Mouse (Mus musculus) midbrain, embryonic 13.5 days (tissue): ENCODE results near the gene Psg16. TPM values are rescaled to one million over a fixed set of nuclear protein-coding genes. Genes with fewer than 3 reads are reported as not detected.

ENCODE experiments used
- ATAC-seq: fragments of 200-750 bp; cut with Nextera tagmentation; 2 replicates; pipeline ENCODE4 v1.8.0; 2017; ENCODE audit warnings: mild to moderate bottlenecking, moderate TSS enrichment, moderate library complexity
- H3K27ac ChIP-seq: fragments of 300-500 bp; sonication (generic); 2 replicates; pipeline ENCODE4 v1.5.1; 2015; ENCODE audit warnings: inconsistent platforms, mild to moderate bottlenecking, moderate library complexity
- H3K27me3 ChIP-seq: fragments of 300-500 bp; sonication (generic); 2 replicates; pipeline ENCODE4 v1.6.1; 2015; ENCODE audit warnings: mild to moderate bottlenecking, inconsistent platforms
- H3K36me3 ChIP-seq: fragments of 300-500 bp; sonication (generic); 2 replicates; pipeline ENCODE4 v1.6.1; 2015; ENCODE audit warnings: mild to moderate bottlenecking, inconsistent platforms
- H3K4me1 ChIP-seq: fragments of 300-500 bp; sonication (generic); replicated peaks from 2 replicates; pipeline ENCODE4 v1.6.1; 2015; ENCODE audit warnings: inconsistent platforms
- H3K4me2 ChIP-seq: fragments of 300-500 bp; sonication (generic); replicated peaks from 2 replicates; pipeline ENCODE4 v1.6.1; 2015; ENCODE audit warnings: moderate library complexity, mild to moderate bottlenecking, inconsistent platforms
- H3K4me3 ChIP-seq: fragments of 300-500 bp; sonication (generic); replicated peaks from 2 replicates; pipeline ENCODE4 v1.5.1; 2015; ENCODE audit warnings: mild to moderate bottlenecking, inconsistent platforms
- H3K9ac ChIP-seq: fragments of 300-500 bp; sonication (generic); replicated peaks from 2 replicates; pipeline ENCODE4 v1.6.1; 2015; ENCODE audit warnings: mild to moderate bottlenecking, inconsistent platforms
- H3K9me3 ChIP-seq: fragments of 300-500 bp; sonication (generic); 2 replicates; pipeline ENCODE4 v1.6.1; 2016; ENCODE audit warnings: mild to moderate bottlenecking, inconsistent platforms
- WGBS: fragments of 180-500 bp; shearing (Covaris S2); methylation state at CpG from one replicate; pipeline ENCODE4 v1.1.7; 2015; 5-methylcytosine and 5-hydroxymethylcytosine counted together
- polyA plus RNA-seq: library from polyadenylated mRNA; unstranded; fragments of >200 nt; fragmentation: Nextera tagmentation; extraction: Ambion mirVana; gene quantifications from 2 replicates; pipeline ENCODE4 v1.2.1, GENCODE M21; 2015

Gene Psg16
- 1.2 and 1.5 TPM in 2 replicates for polyA plus RNA-seq

DNA sequence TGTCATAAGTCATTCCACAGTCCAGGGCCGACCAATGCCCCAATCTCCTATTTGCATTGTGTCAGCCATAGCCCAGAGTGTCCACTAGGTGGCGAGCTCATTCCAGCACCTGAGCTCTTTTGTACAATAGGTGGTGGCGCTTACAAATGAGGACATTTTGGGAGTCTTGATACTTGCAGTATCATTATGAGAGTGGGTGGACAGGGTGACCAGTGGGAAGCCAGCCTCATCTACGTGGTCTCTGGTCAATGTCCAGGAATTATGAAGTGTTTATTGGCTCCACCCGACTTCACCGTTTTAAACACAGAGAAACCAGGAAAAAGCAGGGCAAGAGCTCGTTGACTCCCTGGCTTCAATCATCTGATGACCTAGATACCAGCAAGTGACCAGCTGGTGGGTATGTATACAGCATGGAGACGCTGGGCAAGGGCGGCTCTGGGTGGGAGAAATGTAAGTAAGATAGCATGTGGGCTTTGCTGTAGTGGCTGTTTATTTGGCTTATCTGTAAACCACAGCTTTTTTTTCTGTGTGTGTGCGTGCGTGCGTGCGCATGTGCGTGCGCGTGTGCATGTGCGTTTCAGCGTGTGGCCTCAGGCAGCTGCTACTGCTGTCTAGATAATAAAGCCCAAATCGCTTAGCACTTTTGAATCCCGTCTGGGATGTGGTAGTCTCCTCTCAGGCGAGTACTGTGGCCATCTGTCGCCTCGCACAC lies at the start of gene Psg16:
Psg16 (plus strand) TSS at position 137 of the 712 bp plus-strand sequence.
- no peak within 1 kb of the TSS for H3K9ac ChIP-seq
- ATAC-seq: peak; percentile 87
- H3K27me3 ChIP-seq: no peaks in the 10 kb centered on the region
- H3K9me3 ChIP-seq: 0 out of 2 replicates have a peak, but pooled peaks cover 4% of the 10 kb centered on the region
- no peak within 1 kb of the TSS for H3K4me3 ChIP-seq
- peak within 1 kb of the TSS; percentile 7 for H3K4me2 ChIP-seq
- no peaks in the 10 kb centered on the region for H3K36me3 ChIP-seq
- no peaks in the 10 kb centered on the region for H3K4me1 ChIP-seq
- no peak within 1 kb of the TSS for H3K27ac ChIP-seq
- WGBS: 70% methylated on average over 23 of the region's 23 CpGs

DNA sequence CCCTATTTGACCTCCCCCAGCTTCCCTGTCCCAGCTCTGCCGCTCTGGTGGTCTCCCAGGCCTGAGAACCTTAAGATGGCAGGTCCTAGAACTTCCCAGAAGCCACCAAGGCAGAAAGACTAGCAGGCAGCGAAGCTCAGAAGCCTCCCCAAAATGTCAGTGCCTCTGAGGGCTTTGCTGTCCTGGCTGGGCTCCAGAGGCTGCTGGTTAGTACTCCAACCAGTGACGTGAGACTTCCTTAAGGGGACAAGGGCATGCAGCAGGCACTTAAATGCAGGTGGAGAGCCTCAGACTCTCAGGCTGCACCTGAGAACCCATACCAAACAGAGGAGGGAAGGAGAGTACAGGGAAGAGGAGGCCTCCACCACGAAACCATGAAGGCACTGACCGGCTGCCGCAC lies 49.7 kb upstream of the Psg16 start:
- peaks cover 58% of the 10 kb centered on the region for H3K36me3 ChIP-seq
- no peaks in the 10 kb centered on the region for H3K9me3 ChIP-seq
- no peak overlapping the region; the same call in 1 of the 2 replicates for H3K9ac ChIP-seq
- H3K4me2 ChIP-seq: no peak overlapping the region
- H3K27me3 ChIP-seq: no peaks in the 10 kb centered on the region
- 94% methylated on average over 6 of the region's 6 CpGs for WGBS
- no peak overlapping the region for H3K27ac ChIP-seq
- no peak overlapping the region for H3K4me3 ChIP-seq
- no peak for ATAC-seq
- peaks cover 33% of the 10 kb centered on the region for H3K4me1 ChIP-seq

DNA sequence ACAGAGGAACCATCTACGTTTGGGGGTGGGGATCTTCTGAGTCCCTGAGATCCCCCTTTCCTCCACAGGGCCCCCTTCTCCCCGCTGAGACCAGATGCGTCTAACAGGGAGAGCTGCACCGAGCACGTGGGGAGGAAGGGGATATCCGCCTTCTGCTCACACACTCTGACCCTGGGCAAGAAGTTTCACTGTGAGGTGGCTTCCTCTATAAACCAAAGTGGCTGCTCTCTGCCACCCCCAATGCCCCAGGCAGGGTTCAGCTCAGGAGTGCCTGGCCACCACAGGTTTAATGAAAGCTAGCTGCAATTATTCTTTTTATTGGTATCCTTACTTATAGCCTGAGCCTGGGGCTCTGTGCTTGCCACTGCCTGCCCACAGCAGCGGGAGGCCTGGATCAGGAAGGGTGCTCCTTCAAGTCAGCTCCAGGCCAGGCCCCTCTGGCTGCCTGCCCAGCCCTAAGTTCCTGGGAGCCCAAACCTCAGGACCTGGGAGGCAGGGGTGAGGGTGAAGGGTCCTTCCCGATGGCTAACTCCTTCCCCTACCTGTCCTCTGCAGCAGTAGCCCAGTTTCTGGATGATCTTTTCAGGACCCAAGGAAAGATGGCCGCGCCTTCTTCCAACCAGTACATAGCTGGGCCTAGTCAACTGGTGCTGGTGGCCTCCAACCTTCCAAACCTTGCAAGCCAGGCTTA lies 48.9 kb upstream of the Psg16 start:
- H3K9ac ChIP-seq: peak overlapping the region; percentile 79; the same call in 1 of the 2 replicates
- no peaks in the 10 kb centered on the region for H3K27me3 ChIP-seq
- ATAC-seq: no peak
- H3K4me1 ChIP-seq: peaks cover 33% of the 10 kb centered on the region
- 84% methylated on average over 10 of the region's 10 CpGs for WGBS
- H3K27ac ChIP-seq: no peak overlapping the region
- H3K36me3 ChIP-seq: peaks cover 50% of the 10 kb centered on the region
- no peak overlapping the region for H3K4me2 ChIP-seq
- no peaks in the 10 kb centered on the region for H3K9me3 ChIP-seq
- no peak overlapping the region for H3K4me3 ChIP-seq

- peak overlapping the region; percentile 79 for H3K9ac ChIP-seq
- ATAC-seq: no peak
Observed at GRCm38 (mm10) chr7:17025505-17025894, 48.3 kb upstream of the Psg16 start.

GRCm38 (mm10) chr7:17025896-17026622 lies 47.8 kb upstream of the Psg16 start:
- Histone ChIP-seq H3K9me3 (no peaks in the 10 kb centered on the region), H3K36me3 (peaks cover 39% of the 10 kb centered on the region), H3K4me3 (peak overlapping the region; percentile 87), H3K4me1 (peaks cover 33% of the 10 kb centered on the region), H3K27me3 (no peaks in the 10 kb centered on the region), H3K9ac (peak overlapping the region; percentile 79), H3K27ac (no peak overlapping the region), H3K4me2 (peak overlapping the region; percentile 82)
- WGBS: 84% methylated on average over 9 of the region's 9 CpGs
- ATAC-seq: no peak

More at GRCm38 (mm10) chr7:17025505-17025894, 48.3 kb upstream of the Psg16 start:
- peaks cover 44% of the 10 kb centered on the region for H3K36me3 ChIP-seq
- H3K4me1 ChIP-seq: peaks cover 33% of the 10 kb centered on the region
- H3K27ac ChIP-seq: no peak overlapping the region
- 77% methylated on average over 4 of the region's 4 CpGs for WGBS
- H3K4me3 ChIP-seq: no peak overlapping the region
- H3K4me2 ChIP-seq: no peak overlapping the region
- H3K27me3 ChIP-seq: no peaks in the 10 kb centered on the region
- H3K9me3 ChIP-seq: no peaks in the 10 kb centered on the region

GRCm38 (mm10) chr7:17026710-17027587 lies 46.9 kb upstream of the Psg16 start:
- H3K4me1 ChIP-seq: peaks cover 33% of the 10 kb centered on the region
- WGBS: 9% methylated on average over 24 of the region's 24 CpGs
- H3K27ac ChIP-seq: peak overlapping the region; percentile 59
- peak overlapping the region; percentile 87 for H3K4me3 ChIP-seq
- no peaks in the 10 kb centered on the region for H3K9me3 ChIP-seq
- H3K9ac ChIP-seq: peak overlapping the region; percentile 79
- peaks cover 30% of the 10 kb centered on the region for H3K36me3 ChIP-seq
- peak overlapping the region; percentile 82 for H3K4me2 ChIP-seq
- peak; percentile 10; the same call in 1 of the 2 replicates for ATAC-seq
- H3K27me3 ChIP-seq: no peaks in the 10 kb centered on the region

DNA sequence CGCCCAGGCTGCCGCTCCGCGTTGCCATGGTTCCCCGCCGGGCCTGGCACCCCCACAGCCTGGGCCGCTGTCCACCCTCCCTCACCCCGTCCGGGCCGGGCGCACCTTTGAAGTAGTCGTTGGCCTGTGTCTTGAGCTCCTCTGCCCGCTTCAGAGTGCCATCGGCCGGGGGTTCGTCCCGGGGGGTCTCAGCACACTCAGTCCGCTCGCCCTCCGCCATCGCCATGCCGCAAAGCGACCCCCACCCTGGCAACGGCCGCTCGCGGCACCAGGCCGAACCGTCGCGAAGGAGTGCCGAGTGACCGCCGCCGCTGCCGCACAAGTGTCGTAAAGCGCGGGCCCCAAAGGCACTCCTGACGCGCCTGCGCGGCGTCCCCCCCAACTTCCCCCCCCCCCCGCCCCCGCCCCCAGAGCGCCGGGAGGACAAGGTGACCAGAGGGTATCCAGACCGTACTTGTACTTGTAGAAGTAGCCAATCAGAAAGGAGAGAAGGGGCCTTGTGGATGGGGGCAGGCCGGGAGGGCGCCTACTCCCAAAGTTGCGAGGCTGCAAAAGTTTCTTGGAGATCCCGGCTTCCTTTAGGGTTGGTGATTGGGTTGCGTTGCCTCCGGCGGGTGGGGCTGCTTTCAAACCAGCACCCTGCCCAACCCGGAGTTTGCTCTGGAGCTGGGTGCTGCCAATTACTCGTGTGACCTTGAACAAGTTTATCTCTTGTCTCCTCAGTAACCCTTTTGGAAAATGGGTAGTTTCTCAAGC lies 46.1 kb upstream of the Psg16 start, which contains the start of gene Ppp5c:
Ppp5c (minus strand) TSS at position 337 of the 756 bp plus-strand sequence.
- H3K4me3 ChIP-seq: peak within 1 kb of the TSS; percentile 87
- peak; percentile 91 for ATAC-seq
- no peaks in the 10 kb centered on the region for H3K27me3 ChIP-seq
- H3K9me3 ChIP-seq: no peaks in the 10 kb centered on the region
- under 1% methylated on average over 58 of the region's 58 CpGs for WGBS
- H3K4me1 ChIP-seq: peaks cover 33% of the 10 kb centered on the region
- H3K4me2 ChIP-seq: peak within 1 kb of the TSS; percentile 82
- peak within 1 kb of the TSS; percentile 59 for H3K27ac ChIP-seq
- peaks cover 22% of the 10 kb centered on the region for H3K36me3 ChIP-seq
- H3K9ac ChIP-seq: peak within 1 kb of the TSS; percentile 79

DNA sequence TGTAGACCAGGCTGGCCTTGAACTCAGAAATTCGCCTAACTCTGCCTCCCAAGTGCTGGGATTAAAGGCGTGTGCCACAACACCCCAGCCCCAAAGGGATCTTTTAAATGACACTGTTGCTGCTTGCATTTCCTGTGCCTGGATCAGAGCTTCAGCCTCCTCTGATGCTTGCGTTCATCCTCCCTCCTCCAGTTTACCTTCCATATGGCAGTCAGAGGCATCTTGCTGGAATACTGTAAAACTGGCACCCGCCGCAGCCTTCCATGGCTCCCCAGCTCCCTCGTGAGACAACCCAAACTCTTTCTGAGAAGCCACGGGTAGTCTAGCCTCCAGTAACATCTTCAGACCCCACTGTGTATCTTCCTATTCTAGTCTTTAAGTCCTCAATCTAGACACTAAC lies 44.9 kb upstream of the Psg16 start:
- Histone ChIP-seq H3K9ac (no peak overlapping the region), H3K4me3 (no peak overlapping the region), H3K36me3 (peaks cover 11% of the 10 kb centered on the region), H3K27me3 (no peaks in the 10 kb centered on the region), H3K4me1 (peaks cover 31% of the 10 kb centered on the region), H3K9me3 (no peaks in the 10 kb centered on the region), H3K27ac (no peak overlapping the region), H3K4me2 (no peak overlapping the region)
- 76% methylated on average over 7 of the region's 7 CpGs for WGBS
- ATAC-seq: no peak

DNA sequence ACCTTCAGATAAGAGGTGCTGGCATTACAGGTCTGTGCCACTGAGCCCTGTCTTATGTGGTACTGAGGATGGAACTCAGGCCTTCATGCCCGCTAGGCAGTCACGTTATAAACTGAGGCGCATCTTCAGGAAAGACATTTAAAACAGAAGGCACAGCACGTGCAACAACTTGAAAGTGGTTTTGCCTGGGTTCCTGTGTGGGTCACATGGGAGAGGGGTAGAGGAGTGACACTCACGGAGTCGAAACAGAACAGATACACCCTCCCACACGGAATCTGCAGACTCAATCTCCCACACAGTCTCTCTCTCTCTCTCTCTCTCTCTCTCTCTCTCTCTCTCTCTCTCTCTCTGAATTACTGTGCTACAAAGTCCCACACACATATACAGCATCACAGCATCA lies 43.6 kb upstream of the Psg16 start:
- ATAC-seq: no peak
- Histone ChIP-seq H3K4me1 (peaks cover 20% of the 10 kb centered on the region), H3K27me3 (no peaks in the 10 kb centered on the region), H3K4me2 (no peak overlapping the region), H3K4me3 (no peak overlapping the region), H3K9me3 (no peaks in the 10 kb centered on the region), H3K9ac (no peak overlapping the region), H3K36me3 (no peaks in the 10 kb centered on the region), H3K27ac (no peak overlapping the region)
- 81% methylated on average over 7 of the region's 7 CpGs for WGBS

- Histone ChIP-seq H3K4me1 (peaks cover 11% of the 10 kb centered on the region), H3K27ac (peak overlapping the region; percentile 30; the same call in 1 of the 2 replicates), H3K4me3 (no peak overlapping the region), H3K9ac (no peak overlapping the region), H3K27me3 (no peaks in the 10 kb centered on the region), H3K4me2 (no peak overlapping the region), H3K36me3 (no peaks in the 10 kb centered on the region), H3K9me3 (no peaks in the 10 kb centered on the region)
- ATAC-seq: peak; percentile 71
- 29% methylated on average over 9 of the region's 9 CpGs for WGBS
Observed at GRCm38 (mm10) chr7:17038018-17038695, 35.7 kb upstream of the Psg16 start.
